Mouse (Mus musculus) spleen, adult 2 months (tissue): ENCODE data around the gene Mrpl14. TPM values are rescaled to one million over a fixed set of nuclear protein-coding genes. Genes with fewer than 3 reads are reported as not detected.
A peak's percentile ranks its signal among the peaks of the same experiment; 100 is the strongest.

ENCODE experiments used
- DNase-seq, 2 experiments: peaks; one replicate each; pipeline versions ENCODE4 v3.0.0 to v3.0.0-alpha.2; 2012 to 2021; ENCODE audit warnings: low spot score in 2 of 2, low read depth in 1 of 2
- H3K27ac ChIP-seq: fragments of 200-500 bp; 2 replicates; pipeline ENCODE4 v1.5.1; 2012; ENCODE audit warnings: low read length, inconsistent platforms; ENCODE audit not compliant: insufficient read depth
- H3K27me3 ChIP-seq: fragments of 200-500 bp; 2 replicates; pipeline ENCODE4 v1.6.1; 2012; ENCODE audit warnings: mild to moderate bottlenecking, moderate library complexity, low read length, inconsistent platforms; ENCODE audit not compliant: control insufficient read depth, insufficient read depth
- H3K36me3 ChIP-seq: fragments of 200-500 bp; 2 replicates; pipeline ENCODE4 v1.6.1; 2012; ENCODE audit warnings: mild to moderate bottlenecking, low read length, inconsistent platforms; ENCODE audit not compliant: control insufficient read depth, insufficient read depth
- H3K4me1 ChIP-seq: fragments of 200-500 bp; 2 replicates; pipeline ENCODE4 v1.6.1; 2011; ENCODE audit warnings: inconsistent platforms; ENCODE audit not compliant: control insufficient read depth, insufficient read depth, insufficient read length
- H3K4me3 ChIP-seq: fragments of 200-500 bp; 2 replicates; pipeline ENCODE4 v1.5.1; 2011; ENCODE audit warnings: mild to moderate bottlenecking, inconsistent platforms; ENCODE audit not compliant: insufficient read depth, insufficient read length; ENCODE audit errors: extremely low read depth
- CTCF ChIP-seq: fragments of 200-500 bp; IDR thresholded peaks from 2 replicates; pipeline ENCODE4 v1.5.1; 2011; ENCODE audit warnings: mild to moderate bottlenecking, inconsistent platforms; ENCODE audit not compliant: insufficient read depth, insufficient read length, insufficient replicate concordance; ENCODE audit errors: extremely low read depth
- POLR2A ChIP-seq: fragments of 200-500 bp; IDR thresholded peaks from 2 replicates; pipeline ENCODE4 v1.6.1; 2011; ENCODE audit warnings: low read depth, low read length, inconsistent platforms
- WGBS: fragments of 180-500 bp; shearing (Covaris S2); methylation state at CpG from one replicate; pipeline ENCODE4 v1.1.7; 2018; 5-methylcytosine and 5-hydroxymethylcytosine counted together
- polyA plus RNA-seq: library from polyadenylated mRNA; depleted of rRNA; stranded (reverse); fragments of >200 nt; gene quantifications from 2 replicates; pipeline ENCODE4 v1.2.3, GENCODE M21; 2012

Gene Mrpl14
- polyA plus RNA-seq, 1 experiment, result 54.1 TPM

DNA sequence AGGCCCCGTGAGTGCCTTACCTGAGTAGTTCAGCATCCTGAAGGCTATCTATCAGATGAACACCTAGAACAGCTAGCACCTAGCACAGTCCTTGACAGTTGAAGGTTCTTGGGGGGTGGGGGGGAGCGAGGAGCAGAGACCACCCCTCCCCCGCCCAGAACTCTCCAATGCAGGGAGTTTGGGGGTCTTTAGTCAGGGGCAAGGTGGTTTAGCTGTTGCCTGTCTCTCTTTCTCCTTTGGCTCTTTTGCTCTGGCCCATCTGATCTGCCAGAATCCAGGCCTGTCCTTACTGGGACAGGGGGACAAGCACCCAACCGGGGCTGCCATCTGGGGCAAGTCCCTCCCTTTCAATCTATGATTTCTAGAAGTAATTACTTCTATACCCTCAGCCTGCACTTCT, 26.9 kb upstream of the Mrpl14 start, which contains the start of gene Capn11:
Capn11 (minus strand) TSS at position 101 of the 400 bp plus-strand sequence.
- Histone ChIP-seq H3K27me3 (no peaks in the 10 kb centered on the region), H3K4me1 (no peaks in the 10 kb centered on the region; the same call in 1 of the 2 replicates), H3K36me3 (no peaks in the 10 kb centered on the region), H3K4me3 (no peak within 1 kb of the TSS), H3K27ac (no peak within 1 kb of the TSS)
- DNase-seq, result no peak
- WGBS, result 89% methylated on average over 4 of the region's 4 CpGs
- no peak for TF ChIP-seq POLR2A
- TF ChIP-seq CTCF, result no peak

DNA sequence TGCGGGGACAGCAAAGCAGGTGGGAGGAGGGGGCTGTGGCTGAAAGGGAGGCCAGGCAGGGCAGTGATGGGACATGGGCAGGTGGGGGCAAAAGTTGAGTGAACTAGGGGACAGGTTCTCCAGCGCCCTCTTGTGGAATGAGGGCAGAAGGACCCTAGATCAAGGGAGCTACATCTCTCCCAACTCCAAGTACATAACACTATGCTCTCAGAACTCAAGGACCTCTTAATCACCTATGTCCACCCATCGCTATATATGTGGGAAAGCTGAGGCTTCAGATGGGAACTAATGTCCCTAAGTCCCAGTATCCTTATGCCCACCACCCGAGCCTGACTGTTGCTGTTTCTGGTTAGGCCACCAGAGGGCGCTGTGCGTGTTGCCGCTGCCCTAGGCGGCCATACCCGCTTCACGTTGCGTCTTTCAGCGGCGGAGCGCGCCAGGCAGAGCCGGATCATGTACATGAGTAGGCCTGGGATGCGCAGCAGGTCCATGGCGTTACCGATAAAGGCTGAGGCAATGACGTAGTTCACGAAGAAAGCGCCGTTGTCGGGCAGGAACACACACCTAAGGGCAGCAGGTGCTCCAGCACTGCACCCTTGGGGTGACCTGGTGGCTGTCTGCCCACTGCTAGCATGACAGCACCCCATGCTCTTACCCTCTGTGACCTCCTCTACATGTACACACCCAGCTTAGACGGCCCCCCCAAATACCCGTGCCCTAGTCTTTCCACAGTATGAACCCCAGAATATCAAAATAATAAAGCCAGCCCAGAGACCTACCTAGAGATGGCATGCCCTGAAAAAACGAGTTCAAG, 22.8 kb upstream of the Mrpl14 start:
- no peaks in the 10 kb centered on the region for H3K27me3 ChIP-seq
- no peak overlapping the region for H3K4me3 ChIP-seq
- no peak overlapping the region for H3K27ac ChIP-seq
- H3K4me1 ChIP-seq, result no peaks in the 10 kb centered on the region; the same call in 1 of the 2 replicates
- 29% methylated on average over 27 of the region's 27 CpGs for WGBS
- TF ChIP-seq CTCF, result peak; percentile 88
- TF ChIP-seq POLR2A, result no peak
- H3K36me3 ChIP-seq, result peaks cover 1% of the 10 kb centered on the region; the same call in 1 of the 2 replicates
- peak in 1 of 2 experiments; percentile 52 for DNase-seq

DNA sequence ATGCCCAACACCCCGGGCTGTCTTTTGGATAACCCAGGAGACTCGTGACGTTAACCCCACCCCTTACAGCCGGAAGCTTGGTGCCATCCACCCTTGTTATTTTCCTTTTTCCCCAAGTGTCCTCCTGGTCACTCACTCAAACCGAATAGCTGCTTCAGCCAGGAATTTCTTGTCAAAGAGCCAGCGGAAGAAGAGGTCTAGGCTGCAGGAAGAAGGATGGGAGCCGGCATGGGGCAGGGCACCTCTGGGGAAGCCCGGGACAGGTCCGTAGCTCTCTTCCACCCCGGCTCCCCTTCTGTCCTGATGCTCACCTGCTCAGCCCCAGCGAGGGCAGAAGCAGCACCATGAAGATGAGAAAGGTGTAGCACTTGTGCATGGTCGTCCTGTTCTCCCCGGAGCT, 21.5 kb upstream of the Mrpl14 start:
- TF ChIP-seq CTCF (no peak), POLR2A (no peak)
- Histone ChIP-seq H3K27ac (no peak overlapping the region), H3K4me3 (no peak overlapping the region), H3K27me3 (no peaks in the 10 kb centered on the region), H3K4me1 (no peaks in the 10 kb centered on the region; the same call in 1 of the 2 replicates), H3K36me3 (peaks cover 1% of the 10 kb centered on the region; the same call in 1 of the 2 replicates)
- no peak for DNase-seq
- 91% methylated on average over 13 of the region's 13 CpGs for WGBS

DNA sequence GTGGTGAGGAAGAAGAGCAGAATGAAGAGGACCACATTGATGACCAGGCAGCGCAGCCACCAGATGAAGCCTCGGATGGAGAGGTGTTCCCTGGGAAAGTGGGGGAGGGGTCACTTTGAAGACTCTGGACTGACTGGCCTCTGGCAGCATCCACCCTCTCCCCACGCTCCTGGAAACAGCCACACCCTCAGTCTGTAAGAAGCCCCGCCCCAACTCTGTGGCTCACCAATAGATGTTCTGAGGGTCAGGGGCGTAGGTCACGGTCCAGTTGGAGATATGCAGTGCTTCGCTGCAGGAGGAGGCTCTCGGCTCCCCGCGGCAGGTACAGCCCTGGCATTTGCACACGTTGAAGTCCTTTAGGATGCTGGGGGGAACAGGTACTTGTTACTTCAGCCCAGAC, 20.0 kb upstream of the Mrpl14 start:
- no peak for TF ChIP-seq CTCF
- TF ChIP-seq POLR2A, result no peak
- H3K36me3 ChIP-seq, result peaks cover 1% of the 10 kb centered on the region; the same call in 1 of the 2 replicates
- no peak overlapping the region for H3K27ac ChIP-seq
- no peak overlapping the region for H3K4me3 ChIP-seq
- DNase-seq, result no peak
- 86% methylated on average over 11 of the region's 11 CpGs for WGBS
- no peaks in the 10 kb centered on the region; the same call in 1 of the 2 replicates for H3K4me1 ChIP-seq
- no peaks in the 10 kb centered on the region for H3K27me3 ChIP-seq

DNA sequence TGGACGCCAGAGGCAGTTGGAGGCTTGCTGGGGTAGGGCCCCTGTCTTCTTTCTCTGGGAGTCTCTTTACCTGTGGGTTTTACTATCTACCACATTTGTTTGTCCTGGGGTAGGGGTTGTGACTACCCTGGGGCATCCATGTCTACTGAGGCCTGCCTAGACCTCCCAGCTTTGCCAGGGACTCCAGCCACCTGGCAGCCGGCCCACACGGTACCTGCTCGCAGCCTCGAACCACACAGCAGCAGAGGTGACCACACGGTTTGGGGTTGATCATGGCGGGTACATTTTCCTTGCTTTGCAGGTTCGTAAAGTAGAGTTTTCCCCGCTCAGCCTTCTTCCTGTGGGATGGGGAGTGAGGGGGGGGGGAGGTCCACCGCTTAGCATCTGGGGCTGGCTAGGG, 18.6 kb upstream of the Mrpl14 start:
- H3K4me3 ChIP-seq, result no peak overlapping the region
- no peak overlapping the region for H3K27ac ChIP-seq
- WGBS, result 85% methylated on average over 10 of the region's 10 CpGs
- H3K4me1 ChIP-seq, result no peaks in the 10 kb centered on the region; the same call in 1 of the 2 replicates
- H3K36me3 ChIP-seq, result peaks cover 1% of the 10 kb centered on the region; the same call in 1 of the 2 replicates
- no peak for DNase-seq
- TF ChIP-seq CTCF, result no peak
- no peak for TF ChIP-seq POLR2A
- no peaks in the 10 kb centered on the region for H3K27me3 ChIP-seq

DNA sequence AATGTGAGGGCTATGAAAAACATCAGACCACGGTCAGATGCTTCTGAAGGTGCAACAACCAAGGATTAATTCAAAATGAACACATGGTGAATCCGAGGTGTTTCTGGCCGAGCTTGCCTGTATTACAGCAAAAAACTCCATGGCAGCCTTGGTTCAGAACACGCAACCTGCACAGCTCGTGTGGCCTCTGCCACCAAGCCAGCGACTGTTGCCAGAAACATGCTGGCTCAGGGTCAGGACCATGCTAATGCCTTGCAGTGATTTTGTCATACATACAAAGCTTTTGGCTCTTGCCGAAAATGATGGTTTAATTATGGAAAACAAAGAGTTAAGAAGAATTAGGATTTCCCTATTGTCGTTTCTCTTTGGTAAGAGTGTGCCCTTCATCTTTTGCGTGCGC, 18.1 kb upstream of the Mrpl14 start:
- H3K4me3 ChIP-seq, result no peak overlapping the region
- peaks cover 3% of the 10 kb centered on the region; the same call in 1 of the 2 replicates for H3K36me3 ChIP-seq
- no peak for TF ChIP-seq CTCF
- TF ChIP-seq POLR2A, result no peak
- no peak overlapping the region for H3K27ac ChIP-seq
- H3K4me1 ChIP-seq, result no peaks in the 10 kb centered on the region; the same call in 1 of the 2 replicates
- DNase-seq, result no peak
- WGBS, result 88% methylated on average over 10 of the region's 10 CpGs
- H3K27me3 ChIP-seq, result no peaks in the 10 kb centered on the region

DNA sequence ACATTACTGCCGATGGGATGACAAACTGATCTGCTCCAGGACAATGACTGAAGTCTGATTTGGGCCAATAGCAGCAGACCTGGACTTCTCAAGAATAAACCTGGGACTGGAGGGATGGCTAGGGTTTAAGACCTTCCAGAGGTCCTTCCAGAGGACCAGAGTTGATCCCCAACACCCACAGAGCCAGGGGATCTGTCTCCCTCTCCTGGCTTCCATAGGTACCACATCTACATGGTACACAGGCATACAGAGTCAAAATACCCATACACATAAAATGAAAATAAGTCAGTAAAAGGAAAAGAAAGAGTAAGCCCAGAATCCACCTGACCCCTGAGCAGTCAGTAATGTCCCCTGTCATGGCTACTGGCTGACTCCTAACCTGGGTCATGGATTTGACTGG, 14.3 kb upstream of the Mrpl14 start:
- TF ChIP-seq POLR2A, result no peak
- no peak for TF ChIP-seq CTCF
- Histone ChIP-seq H3K27me3 (no peaks in the 10 kb centered on the region), H3K36me3 (0 out of 2 replicates have a peak, but pooled peaks cover 4% of the 10 kb centered on the region), H3K27ac (no peak overlapping the region), H3K4me1 (no peaks in the 10 kb centered on the region), H3K4me3 (no peak overlapping the region)
- 90% methylated on average over 1 of the region's 1 CpGs for WGBS
- DNase-seq, result no peak
